Mouse (Mus musculus) bone marrow, adult 2 months (tissue): ENCODE measurements around the gene Rcc2.

ENCODE experiments used
- CTCF ChIP-seq: fragments of 200-500 bp; IDR thresholded peaks from 2 replicates; pipeline ENCODE4 v1.5.1; 2011; ENCODE audit warnings: low read length, control low read depth; ENCODE audit not compliant: control insufficient read depth, insufficient read depth
- POLR2A ChIP-seq: fragments of 200-500 bp; IDR thresholded peaks from 2 replicates; pipeline ENCODE4 v1.6.1; 2011; ENCODE audit warnings: low read depth, mild to moderate bottlenecking, control low read depth, low read length, borderline replicate concordance; ENCODE audit not compliant: control insufficient read depth

GRCm38 (mm10) chr4:140732871-140733270 lies 32.5 kb downstream of the Rcc2 start:
- TF ChIP-seq POLR2A (no peak), CTCF (no peak)
